Mouse (Mus musculus): Measurements from ENCODE around the gene Rxylt1.

The Rxylt1 gene

DNA sequence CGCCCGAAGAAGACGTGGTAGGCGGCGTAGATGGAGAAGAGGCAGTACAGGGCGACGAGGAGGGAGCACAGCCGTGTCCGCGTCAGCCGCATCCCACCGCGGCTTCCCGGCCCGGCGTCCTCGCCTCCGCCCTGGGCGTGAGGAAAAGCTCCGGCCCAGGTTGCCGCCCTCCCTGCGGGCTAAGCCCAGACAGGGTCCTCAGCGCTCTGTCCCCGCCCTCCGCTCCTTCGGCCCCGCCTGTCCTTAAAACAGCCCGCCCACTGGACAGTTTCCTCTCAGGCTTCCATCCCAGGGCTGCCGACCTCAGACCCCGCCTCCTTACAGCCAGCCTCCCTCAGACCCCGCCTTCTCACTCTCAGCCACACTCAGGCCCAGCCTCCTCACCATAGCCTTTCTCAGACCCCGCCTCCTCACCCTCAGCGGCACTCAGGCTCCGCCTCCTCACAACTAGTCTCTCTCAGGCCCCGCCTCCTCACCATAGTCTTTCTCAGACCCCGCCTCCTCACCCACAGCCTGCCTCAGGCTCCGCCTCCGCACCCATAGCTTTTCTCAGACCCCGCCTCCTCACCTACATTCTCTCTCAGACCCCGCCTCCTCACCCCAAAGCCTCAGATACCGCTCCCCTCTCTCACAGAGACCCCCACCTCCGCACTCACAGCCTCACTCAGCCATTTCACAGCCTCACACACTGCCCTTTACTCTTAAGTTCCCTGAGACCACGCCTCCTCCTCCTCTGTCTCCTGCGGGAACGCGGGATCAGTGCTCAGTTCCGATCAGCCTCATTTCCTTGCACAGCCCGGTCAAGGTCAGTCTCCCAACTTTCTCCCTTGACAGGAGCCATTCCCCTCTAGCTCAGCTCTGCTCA, at the start of gene Rxylt1:
Rxylt1 (minus strand) TSS at position 392 of the 865 bp plus-strand sequence.
- DNase-seq (ENCODE audit: low read depth in 2 of 2, low spot score in 2 of 2), result peak; percentile 91 to 93

DNA sequence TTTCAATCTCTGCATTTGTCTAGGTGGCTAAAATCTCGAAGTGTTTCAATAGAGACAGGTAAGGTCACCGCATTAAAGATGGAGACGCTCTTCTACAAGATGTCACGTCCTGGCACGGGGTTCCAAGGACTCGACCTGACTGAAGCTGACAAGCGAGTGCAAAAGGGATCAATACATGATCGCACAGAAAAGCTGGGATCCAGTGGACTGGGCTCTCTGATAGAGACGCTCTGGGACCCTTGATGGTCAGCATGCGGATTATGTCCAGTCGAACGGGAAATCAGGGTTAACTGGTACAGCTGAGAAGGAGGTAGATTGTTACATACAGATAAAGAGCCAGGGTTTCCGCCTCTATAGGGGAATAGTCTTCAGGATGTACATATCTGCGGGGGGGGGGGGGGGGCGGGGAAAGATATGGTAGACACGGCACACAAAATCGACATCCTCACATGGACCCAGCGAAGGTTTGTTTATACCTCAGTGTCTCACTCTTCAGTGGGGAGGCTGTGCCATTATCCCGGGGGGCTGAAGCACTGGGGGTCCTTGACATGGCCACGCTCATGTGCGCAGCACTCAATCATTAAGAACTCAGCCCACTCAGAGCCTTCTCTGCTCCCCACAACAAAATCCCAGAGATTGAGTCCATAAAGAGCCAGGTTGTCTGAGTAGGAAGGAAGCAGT, 24.3 kb upstream of the Rxylt1 start:
- DNase-seq (ENCODE audit: low read depth in 2 of 2, low spot score in 2 of 2), result no peak

DNA sequence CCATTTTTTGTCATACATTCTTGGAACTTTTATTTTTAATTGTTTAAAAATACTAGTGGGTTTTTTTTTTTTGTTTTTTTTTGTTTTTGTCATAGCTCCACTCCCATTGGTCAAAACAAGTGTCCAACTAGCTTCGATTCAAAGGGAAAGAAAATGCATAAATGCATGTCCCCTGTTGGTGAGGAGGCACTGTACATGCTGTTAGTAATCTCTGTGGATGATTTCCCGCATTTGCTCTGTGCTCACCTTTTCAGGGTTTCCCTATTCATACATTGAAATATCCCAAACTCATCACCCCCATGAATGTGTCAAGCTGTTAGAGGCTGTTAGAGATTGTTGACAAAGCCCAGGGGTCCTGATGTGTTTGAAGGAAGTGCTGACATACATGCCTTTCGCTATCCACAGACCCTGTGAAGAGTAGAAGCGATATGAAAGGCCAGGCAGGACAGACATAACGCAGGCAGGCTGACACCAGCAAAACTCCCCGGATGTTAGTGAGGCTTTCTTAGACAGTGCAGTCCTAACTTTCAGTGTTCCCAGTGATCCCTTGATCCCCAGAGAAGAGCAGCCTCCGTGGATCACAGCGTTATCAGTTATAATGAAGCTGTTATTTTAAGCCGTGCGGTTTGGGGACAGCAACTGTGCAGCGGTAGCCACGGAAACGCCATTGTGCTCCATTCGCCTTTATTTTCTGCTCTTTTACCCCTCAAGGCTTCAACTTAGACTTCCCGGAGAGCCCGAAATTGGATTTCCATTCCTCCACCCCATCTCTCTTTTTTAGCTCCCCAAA, 23.5 kb upstream of the Rxylt1 start:
- DNase-seq (ENCODE audit: low read depth in 2 of 2, low spot score in 2 of 2), result no peak

DNA sequence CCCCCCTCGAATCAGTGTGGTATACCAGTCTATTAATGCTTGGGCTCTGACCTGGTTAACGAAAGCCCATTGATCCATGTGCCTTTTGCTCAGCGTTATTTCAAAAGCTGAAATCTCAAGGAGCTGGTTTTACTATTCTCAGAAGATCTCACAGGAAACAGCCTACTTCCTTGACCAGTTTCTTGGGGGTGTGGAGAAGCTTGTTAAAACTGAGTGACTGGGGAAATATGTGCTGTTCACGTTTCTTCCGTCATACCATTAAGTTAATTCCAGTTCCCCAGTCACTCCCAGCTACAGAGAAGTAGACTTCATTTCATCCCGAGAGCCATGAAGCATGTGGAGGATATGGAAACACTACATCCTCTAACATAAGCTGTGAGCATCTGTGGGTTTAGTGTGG, 22.3 kb upstream of the Rxylt1 start:
- DNase-seq (ENCODE audit: low read depth in 2 of 2, low spot score in 2 of 2), result no peak

DNA sequence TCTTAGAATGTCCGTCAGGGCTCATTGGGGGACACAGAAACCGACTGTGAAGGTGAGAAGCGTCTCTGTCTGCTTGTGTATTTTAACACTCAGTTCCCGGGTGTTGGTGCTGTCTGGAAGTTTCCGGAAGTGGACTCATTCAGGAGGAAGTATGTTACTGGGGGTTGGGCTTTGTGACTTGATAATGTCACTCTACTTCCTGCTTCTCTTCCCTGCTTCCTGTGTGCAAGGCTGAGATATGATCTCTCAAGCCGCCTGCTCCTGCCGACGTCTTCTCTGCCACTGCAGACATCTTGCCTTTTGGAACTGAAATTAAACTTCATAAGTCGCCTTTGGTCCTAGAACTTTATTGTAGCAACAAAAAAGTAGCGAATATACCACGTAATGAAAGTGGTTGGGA, 19.5 kb upstream of the Rxylt1 start:
- no peak for DNase-seq (ENCODE audit: low read depth in 2 of 2, low spot score in 2 of 2)

DNA sequence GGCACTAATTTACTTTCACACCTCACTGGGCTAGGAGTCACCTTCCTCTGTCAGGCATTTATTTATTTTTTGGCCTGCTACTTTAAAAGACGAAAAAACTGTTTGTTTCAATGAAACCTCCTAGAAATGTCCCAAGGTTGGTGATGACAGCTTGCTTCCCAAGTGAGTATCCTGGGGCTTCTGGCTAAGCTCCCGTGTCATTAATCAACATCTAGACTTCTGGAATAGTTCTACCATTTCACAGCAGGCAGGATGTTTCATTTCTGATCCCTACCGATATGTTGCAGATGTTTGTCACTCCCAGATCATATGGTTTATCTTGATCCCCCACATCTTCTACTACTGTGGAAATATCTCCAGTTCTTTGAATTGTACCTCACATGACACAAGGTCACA, 9.5 kb upstream of the Rxylt1 start:
- no peak for DNase-seq (ENCODE audit: low read depth in 2 of 2, low spot score in 2 of 2)

DNA sequence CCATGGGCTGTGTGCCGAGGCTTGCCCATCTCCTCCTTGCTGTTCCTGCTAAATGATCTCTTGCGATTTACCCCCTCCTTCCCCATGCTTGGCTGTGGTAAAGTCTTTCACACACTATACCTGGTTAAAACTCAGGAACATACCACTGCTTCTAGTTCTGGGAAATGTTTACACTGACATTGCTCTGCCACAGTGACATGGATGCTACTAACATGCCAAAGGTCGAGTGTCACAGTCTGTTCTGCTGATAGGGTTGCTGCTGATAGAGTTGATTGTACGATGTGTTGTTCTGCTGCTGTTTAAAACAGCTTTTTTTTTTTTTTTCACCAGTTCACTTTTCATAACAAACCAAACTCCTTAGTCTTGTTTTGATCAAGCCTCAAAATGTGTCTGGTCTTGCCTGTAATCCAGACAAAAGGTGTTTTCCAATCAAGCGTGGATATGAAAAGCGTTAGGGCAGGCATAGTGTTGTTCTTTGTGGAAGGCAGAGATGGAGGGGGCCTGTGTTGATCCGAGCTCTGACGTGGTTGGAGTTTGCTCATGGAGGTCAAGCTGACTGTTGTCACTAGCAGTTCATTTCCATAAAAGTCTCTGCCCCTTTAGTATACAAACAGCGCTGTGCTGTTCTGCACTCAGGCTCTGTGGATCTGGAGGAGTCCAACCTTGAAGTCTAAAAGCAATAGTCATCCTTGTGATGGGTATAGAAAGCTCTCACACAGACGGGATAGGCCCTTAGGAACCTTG, 8.9 kb upstream of the Rxylt1 start:
- DNase-seq (ENCODE audit: low read depth in 2 of 2, low spot score in 2 of 2), result no peak

DNA sequence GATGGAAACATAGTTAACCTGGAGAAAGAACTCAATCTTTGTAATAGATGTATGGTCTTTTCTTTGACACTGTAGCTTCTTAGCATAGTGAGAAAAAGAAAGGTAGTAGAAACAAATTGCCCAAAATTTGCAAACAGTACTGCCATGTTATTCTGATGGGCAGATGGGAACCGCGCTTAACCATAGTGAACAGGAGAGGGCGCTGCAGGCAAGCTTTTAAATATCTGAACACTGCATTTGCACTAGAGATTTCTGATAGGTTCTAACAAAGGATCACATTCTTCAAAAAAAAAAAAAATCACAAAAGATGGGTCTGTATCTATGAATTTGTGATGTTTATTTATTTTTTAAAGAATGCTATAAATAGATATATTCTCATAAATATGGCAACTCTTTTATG, 8.2 kb upstream of the Rxylt1 start:
- DNase-seq (ENCODE audit: low read depth in 2 of 2, low spot score in 2 of 2), result peak in 1 of 2 experiments; percentile 26

DNA sequence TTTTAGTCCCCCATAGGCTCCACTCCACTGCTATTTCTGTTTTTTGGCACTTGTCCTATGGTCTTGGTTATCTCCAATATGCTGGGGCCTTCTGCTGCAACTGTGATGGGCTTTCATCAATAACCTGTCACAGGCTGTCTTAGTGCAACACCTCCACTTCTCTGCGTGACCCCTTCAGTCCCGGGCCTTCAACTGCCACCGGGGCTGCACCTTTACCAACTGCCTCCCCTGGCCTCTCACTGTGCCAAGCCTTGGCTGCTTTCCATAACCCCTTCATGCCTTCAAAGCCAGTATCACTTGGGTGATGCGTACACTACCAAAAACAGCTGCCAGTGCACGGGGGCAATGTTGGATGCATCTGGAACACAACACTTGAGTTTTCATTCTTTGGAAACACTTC, 5.5 kb upstream of the Rxylt1 start:
- no peak for DNase-seq (ENCODE audit: low read depth in 2 of 2, low spot score in 2 of 2)

DNA sequence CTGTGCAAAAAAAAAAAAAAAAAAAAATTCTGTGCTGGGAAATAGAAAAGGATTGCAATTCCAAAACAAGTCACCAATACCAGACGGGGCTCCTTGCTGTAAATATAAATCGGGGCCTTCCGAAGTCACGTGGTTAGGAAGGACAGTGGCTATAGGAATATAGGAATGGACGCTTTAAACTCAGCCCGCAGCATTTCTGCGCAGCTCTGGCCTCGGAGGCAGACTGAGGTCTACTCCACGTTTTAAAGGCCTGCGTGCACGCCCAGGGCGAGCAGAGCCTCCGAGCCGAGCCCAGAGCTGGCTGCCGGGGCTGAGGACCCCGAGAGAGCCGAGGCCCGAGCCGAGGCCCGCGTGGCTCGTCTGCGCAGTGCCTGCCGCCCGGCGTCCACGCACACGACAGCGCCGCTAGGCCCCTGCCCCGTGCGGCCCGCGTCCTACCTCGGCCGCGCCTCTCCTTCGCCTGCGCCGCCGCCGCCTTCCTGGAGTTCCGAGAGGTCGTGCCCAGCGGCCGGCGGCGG, 650 bp downstream of the Rxylt1 start:
- DNase-seq (ENCODE audit: low read depth in 2 of 2, low spot score in 2 of 2), result no peak

DNA sequence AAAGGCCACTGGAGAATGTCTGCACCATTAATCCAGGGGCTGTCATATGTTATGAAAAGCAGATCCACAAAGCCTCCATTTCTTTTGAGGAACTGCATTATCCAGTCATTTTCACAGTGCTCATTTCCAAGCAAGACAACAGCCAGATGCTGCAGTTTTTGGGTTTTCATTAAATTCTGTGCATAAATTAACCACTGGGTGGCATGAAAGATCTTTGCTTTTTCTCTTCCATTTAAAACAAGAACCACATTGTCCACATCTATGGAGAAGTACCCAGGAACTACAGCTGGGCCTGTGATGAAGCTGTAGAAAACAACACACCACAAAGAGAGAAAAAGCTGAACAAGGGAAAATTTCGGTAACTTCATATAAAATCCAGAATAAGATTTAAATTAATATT, 6.7 kb downstream of the Rxylt1 start:
- DNase-seq (ENCODE audit: low read depth in 2 of 2, low spot score in 2 of 2), result no peak

DNA sequence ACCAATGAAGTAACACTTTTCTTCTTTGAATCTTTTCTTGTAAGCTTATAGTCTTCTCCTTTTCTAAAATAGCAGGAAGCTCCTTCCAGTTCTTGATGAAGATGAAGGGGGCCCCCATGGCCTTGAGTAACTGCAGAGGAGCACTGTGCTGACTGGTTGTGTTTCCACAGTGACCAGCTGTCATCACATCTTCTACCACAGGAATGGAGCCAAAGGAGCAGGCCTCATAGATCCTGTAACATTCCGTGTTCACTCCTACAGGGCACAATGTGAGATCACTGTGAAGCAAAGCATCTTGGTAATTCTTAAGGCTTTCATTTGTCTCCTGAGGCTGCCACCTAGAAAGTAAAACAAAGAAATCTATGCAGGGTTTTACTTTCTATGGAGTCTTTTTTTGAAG, 15.8 kb downstream of the Rxylt1 start:
- no peak for DNase-seq (ENCODE audit: low read depth in 2 of 2, low spot score in 2 of 2)

DNA sequence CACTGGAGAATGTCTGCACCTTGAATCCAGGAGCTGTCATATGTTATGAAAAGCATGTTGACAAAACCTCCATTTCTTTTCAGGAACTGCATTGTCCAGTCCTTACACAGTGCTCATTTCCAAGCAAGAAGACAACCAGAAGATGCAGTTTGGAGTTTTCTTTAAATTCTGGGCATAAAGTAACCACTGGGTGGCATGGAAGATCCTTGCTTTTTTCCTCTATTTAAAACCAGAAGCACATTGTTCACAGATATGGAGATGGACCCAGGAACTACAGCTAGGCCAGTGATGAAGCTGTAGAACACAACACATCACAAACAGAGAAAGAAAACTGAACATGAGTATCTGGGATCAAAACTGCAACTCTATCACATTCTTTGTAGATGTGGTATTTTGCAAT, 28.0 kb downstream of the Rxylt1 start:
- no peak for DNase-seq (ENCODE audit: low read depth in 2 of 2, low spot score in 2 of 2)

DNA sequence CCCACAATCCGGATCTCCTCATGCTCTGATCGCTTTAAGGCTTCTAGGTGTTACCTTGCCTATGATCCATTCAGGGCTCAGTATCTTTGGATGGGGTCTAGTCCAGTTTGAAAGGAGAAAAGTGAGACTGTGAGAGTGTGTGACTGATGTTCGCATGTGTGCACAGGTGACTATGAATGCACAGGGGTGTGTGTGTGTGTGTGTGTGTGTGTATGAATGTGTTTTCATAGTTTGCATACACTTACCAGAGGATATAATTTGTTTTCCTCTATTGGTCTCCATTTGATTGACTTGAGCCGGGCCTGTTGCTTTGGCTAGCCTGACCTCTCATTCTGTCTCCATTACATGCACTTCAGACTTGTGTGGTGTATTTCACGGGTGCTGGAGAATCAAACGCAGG, 41.3 kb downstream of the Rxylt1 start:
- no peak for DNase-seq (ENCODE audit: low read depth in 2 of 2, low spot score in 2 of 2)

DNA sequence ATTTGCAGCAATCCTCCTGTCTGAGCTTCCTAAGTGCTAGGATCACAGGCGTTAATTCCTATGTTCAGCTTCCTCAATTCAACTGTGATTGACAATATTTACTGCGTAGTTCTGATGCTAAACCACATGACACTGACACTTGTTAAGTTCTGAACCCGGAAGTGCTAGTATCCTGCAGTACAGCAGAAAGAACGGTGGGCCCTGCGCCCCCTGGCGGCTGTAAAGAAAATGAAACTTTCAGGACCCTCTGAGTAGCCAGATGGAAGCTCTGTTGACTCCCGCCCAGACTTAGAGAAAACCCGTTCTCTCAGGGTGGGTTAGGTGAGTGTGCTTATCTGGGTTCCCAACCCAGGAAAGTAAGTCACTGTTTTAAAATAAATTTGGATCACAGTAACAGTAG, 42.6 kb downstream of the Rxylt1 start:
- peak; percentile 63 to 66 for DNase-seq (ENCODE audit: low read depth in 2 of 2, low spot score in 2 of 2)

DNA sequence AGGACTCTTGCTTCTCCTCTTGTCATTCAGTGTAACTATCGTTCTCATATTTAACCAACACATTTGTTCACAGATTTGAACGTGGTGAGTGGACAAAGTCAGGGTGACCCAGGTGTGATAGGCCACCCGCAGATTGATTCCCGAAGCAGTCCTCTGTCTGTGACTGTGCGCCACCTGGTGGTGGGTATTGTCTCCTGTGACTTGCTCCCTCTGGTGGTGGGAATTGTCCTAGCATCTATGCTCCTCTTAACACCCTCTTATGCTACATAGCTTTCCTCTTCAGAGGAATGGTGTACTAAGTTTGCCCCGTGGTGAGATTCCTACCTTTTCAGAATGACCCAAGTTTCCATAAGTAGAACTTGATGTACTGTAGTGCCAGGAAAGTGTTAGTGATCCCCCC, 45.3 kb downstream of the Rxylt1 start:
- peak; percentile 85 to 89 for DNase-seq (ENCODE audit: low read depth in 2 of 2, low spot score in 2 of 2)

DNA sequence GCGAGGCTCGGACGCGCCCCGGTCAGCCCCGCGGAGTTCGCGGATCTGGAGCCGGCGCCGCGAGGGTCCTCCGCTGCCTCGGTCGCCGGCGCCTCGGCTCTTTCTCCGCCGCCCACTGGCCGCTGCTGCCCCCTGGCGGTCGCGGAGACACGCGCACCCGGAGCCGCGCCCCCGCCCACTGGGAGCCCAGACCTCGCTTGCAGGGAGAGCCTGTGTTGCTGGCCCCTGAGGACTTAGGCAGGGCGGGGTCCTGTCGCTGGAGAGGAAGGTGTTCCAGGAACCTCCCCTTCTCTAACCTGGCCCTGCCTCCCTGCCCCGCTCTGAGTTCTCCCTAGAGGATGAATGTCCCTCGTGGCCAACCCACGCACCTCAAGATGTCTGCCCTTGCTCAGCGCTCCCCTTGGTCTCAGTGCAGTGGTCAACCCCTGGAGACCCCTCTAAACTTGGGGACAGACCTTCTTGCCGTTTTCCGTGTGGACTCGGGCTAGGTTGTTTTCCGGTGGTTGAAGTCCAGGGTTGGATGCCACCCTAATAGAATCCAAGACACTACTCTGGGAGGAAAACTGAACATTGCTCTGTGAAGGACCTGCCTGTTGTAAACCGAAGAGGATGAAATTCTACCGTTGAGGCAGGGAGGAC, 49.3 kb downstream of the Rxylt1 start:
- peak; percentile 63 to 65 for DNase-seq (ENCODE audit: low read depth in 2 of 2, low spot score in 2 of 2)

DNA sequence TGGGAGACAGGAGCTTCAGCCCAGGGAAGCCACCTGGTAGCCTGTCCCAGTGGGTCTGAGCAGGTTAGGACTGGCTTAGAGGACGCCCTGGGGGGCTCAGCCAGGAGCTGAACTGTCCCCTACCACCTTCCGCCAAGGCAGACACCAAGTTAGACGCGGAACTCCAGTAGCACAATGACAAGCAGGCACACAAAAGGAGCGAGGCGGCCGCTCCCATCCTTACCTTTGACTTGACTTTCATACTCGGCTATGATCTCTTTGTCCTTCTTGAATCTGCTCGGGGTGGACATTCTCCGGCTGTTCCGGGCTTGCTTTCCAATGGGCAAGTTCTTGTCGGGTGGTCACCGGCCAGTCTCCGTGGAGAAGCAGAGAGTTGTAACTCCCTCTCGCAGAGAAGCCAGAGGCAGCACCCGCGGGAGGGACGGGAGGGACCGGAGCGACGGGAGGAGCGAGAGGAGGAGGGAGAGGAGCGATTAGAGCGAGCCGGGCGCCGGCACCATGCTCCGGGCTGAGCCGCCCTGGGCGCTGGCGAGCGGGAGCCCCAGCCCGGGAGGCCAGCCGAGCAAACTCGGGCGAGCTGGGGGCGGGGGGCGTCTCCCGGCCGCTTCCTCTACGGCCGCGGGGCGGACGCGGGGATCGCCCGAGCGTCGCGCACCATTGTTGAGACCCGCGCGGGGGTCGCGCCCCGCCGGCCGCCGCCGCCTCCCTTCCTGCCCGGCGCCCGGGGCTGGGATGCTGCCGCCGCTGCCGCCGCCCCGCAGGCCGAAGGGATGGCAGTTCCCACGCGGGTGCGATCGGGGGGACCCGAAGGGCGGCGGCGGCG, 50.1 kb downstream of the Rxylt1 start, which contains the start of gene Srgap1:
Srgap1 (minus strand) TSS at position 412 of the 823 bp plus-strand sequence.
- peak; percentile 10 to 22 for DNase-seq (ENCODE audit: low read depth in 2 of 2, low spot score in 2 of 2)

DNA sequence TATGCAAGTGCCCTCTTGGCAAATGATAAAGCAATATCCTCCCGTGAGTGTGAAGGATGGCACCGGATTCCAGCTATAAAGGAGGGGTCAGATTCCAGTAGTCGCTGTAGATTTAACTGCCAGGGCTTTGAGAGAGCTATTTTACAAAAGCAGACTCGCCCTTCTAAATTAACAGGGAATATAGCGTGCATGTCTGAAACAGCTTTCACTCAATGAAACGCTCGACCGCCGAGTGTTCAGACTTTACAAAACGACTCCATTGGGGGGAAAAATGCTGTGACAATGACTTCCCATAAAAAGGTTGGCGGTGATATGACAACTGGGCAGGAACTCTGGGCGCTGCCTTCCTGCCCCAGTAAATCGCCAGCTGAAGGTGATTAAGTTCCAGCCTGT, 50.7 kb downstream of the Rxylt1 start:
- no peak for DNase-seq (ENCODE audit: low read depth in 2 of 2, low spot score in 2 of 2)
